7 mouse cellular contexts compared by ENCODE assay signal in genomic region chr12:100958006-100958405, GRCm38 (mm10). TPM values are rescaled to one million over a fixed set of nuclear protein-coding genes. Genes with fewer than 3 reads are reported as not detected.
A peak's percentile ranks its signal among the peaks of the same experiment; 100 is the strongest.
DNase-seq lines count a peak whose midpoint lies in the region; ATAC-seq and TF ChIP-seq lines count a peak whose summit lies in the region.

No protein-coding gene starts in this region.

- 0 out of 2 replicates have a peak, but pooled peaks cover 2% of the 10 kb centered on the region for H3K4me1 ChIP-seq in hindbrain, postnatal 0 days (ENCODE audit: insufficient read depth, low read length)
- peaks cover 9% of the 10 kb centered on the region for H3K4me1 ChIP-seq in midbrain, embryonic 11.5 days (ENCODE audit: control insufficient read depth, insufficient read depth, low read length)
- H3K4me1 ChIP-seq in small intestine, adult 2 months (ENCODE audit: control insufficient read depth, insufficient read depth, insufficient read length, low read length) = peaks cover 4% of the 10 kb centered on the region; the same call in 1 of the 2 replicates

- no peak overlapping the region for H3K4me2 ChIP-seq in hindbrain, postnatal 0 days (ENCODE audit: low read depth, low read length)
- no peak overlapping the region for H3K4me2 ChIP-seq in midbrain, embryonic 11.5 days

- TF ChIP-seq POLR2A in small intestine, adult 2 months (IDR thresholded peaks at IDR 0.05; ENCODE audit: low read depth, low read length) = no peak

- intact Hi-C loops in left cerebral cortex, postnatal 4 days (cut with DNase I) = loop anchor here (1.0 to 2.0 kb wide), 2 partner anchors 63 to 71 kb away; partner anchors contain the start of gene Ccdc88c

- 0 out of 2 replicates have a peak overlapping the region, but pooled peaks have one; percentile 20 for H3K27ac ChIP-seq in hindbrain, postnatal 0 days
- no peak overlapping the region; the same call in 1 of the 2 replicates for H3K27ac ChIP-seq in midbrain, embryonic 11.5 days (ENCODE audit: low read depth, low read length)
- H3K27ac ChIP-seq in small intestine, adult 2 months (ENCODE audit: insufficient read depth, low read depth, low read length) = no peak overlapping the region

- peak; percentile 99 for TF ChIP-seq CTCF in hindbrain, postnatal 0 days (IDR thresholded peaks at IDR 0.05; ENCODE audit: low read depth)
- TF ChIP-seq CTCF in small intestine, adult 2 months (IDR thresholded peaks at IDR 0.05; ENCODE audit: extremely low read depth, insufficient read length, insufficient replicate concordance, low read depth, low read length) = peak; percentile 97

- 12% methylated on average over 5 of the region's 5 CpGs for WGBS in hindbrain, postnatal 0 days
- WGBS in midbrain, embryonic 11.5 days = 17% methylated on average over 5 of the region's 5 CpGs
- WGBS in small intestine, adult 2 months = 51% methylated on average over 5 of the region's 5 CpGs

- no peak overlapping the region for H3K9ac ChIP-seq in hindbrain, postnatal 0 days (replicated peaks; ENCODE audit: low read length)
- H3K9ac ChIP-seq in midbrain, embryonic 11.5 days (ENCODE audit: low read length) = no peak overlapping the region

- peak; percentile 89 for DNase-seq in ZHBTc4 (ENCODE audit: low read depth, low spot score)
- peak; percentile 85 to 90 for DNase-seq in cerebellum, postnatal 14 days
- peak; percentile 80 for DNase-seq in gastrocnemius, adult 18-20 months (ENCODE audit: low spot score)
- peak; percentile 83 for DNase-seq in hindbrain, postnatal 0 days (ENCODE audit: low spot score)
- DNase-seq in left cerebral cortex, postnatal 4 days = peak; percentile 75
- peak; percentile 98 for DNase-seq in midbrain, embryonic 11.5 days (ENCODE audit: low spot score, missing footprints)

- ATAC-seq in hindbrain, postnatal 0 days = peak; percentile 70
- peak; percentile 71 for ATAC-seq in midbrain, embryonic 11.5 days (ENCODE audit: low FRiP score)

- H3K36me3 ChIP-seq in hindbrain, postnatal 0 days (ENCODE audit: insufficient read depth, low read length) = no peaks in the 10 kb centered on the region
- 0 out of 2 replicates have a peak, but pooled peaks cover 2% of the 10 kb centered on the region for H3K36me3 ChIP-seq in midbrain, embryonic 11.5 days (ENCODE audit: control insufficient read depth, insufficient read depth, low read length)
- H3K36me3 ChIP-seq in small intestine, adult 2 months (ENCODE audit: control insufficient read depth, insufficient read depth, low read length) = peaks cover 31% of the 10 kb centered on the region

- H3K27me3 ChIP-seq in hindbrain, postnatal 0 days (ENCODE audit: insufficient read depth, low read length) = no peaks in the 10 kb centered on the region
- no peaks in the 10 kb centered on the region; the same call in 1 of the 2 replicates for H3K27me3 ChIP-seq in midbrain, embryonic 11.5 days (ENCODE audit: control insufficient read depth, insufficient read depth, low read length)
- H3K27me3 ChIP-seq in small intestine, adult 2 months (ENCODE audit: control insufficient read depth, insufficient read depth, low read length) = no peaks in the 10 kb centered on the region

- no peaks in the 10 kb centered on the region for H3K9me3 ChIP-seq in hindbrain, postnatal 0 days (ENCODE audit: low read length)
- H3K9me3 ChIP-seq in midbrain, embryonic 11.5 days (ENCODE audit: control insufficient read depth, low read length) = no peaks in the 10 kb centered on the region

- no peak overlapping the region for H3K4me3 ChIP-seq in hindbrain, postnatal 0 days (ENCODE audit: low read length)
- H3K4me3 ChIP-seq in midbrain, embryonic 11.5 days (ENCODE audit: low read depth, low read length) = no peak overlapping the region
- no peak overlapping the region for H3K4me3 ChIP-seq in small intestine, adult 2 months (ENCODE audit: low read depth, low read length)

RNA-seq across cellular contexts. Expression of gene Gpr68, which starts 50.0 kb away (rescaled TPM):
- total RNA-seq in gastrocnemius, adult 18-20 months (2021) = under 1 TPM in 1 of 2 experiments, not detected in 1; 0.26 TPM
- total RNA-seq in hindbrain, postnatal 0 days (2014; rRNA removed) = 29.5 and 33.1 TPM in 2 replicates
- polyA plus RNA-seq in hindbrain, postnatal 0 days (2015; fragmentation: Nextera tagmentation; extraction: Ambion mirVana) = 6.0 and 8.1 TPM in 2 replicates
- 1 to 10 TPM; 5.3 to 6.7 TPM for total RNA-seq in left cerebral cortex, postnatal 4 days (2021)
- 0.10 TPM in 1 of 2 replicates, not detected in the other for polyA plus RNA-seq in midbrain, embryonic 11.5 days (2014; fragmentation: Nextera tagmentation; extraction: Ambion mirVana)
- 3.0 and 6.0 TPM in 2 replicates for polyA plus RNA-seq in small intestine, adult 2 months (2012; rRNA removed)

Comparison
In these comparisons a context has a peak if more than half of its experiments do, and no peak if none do; other contexts are left out.
1. RNA of gene Gpr68, which starts 50.0 kb away (total RNA-seq): 29.5 to 33.1 TPM in hindbrain, postnatal 0 days and 5.3 to 6.7 TPM in left cerebral cortex, postnatal 4 days; 0.26 TPM in gastrocnemius, adult 18-20 months; every median in the first group is over 4 times any median in the second.
2. Peak in every context shown above with its lines, with median percentiles within 50 percentile points of each other: DNase-seq.